In the genomic region with DNA sequence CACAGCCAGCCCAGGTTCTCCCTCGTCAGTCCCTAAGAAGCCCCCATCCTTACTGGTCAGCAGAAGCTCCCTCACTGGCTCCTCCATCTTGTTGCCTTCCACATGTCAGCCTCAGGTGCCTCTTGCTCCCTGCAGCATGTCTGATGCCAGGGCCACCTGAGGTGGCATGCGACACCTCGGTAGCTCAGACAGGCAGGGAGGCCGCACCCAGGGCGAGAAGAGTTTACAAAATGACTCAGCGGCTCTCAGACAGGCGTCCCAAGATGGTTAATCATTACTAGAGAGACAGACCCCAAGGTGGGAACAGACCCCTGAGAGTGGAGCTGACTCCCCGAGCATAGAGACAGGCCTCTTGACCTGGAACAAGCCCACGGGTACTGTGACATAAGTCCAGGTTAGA, we compare ENCODE assay signal across 13 mouse cellular contexts. TPM values are rescaled to one million over a fixed set of nuclear protein-coding genes. Genes with fewer than 3 reads are reported as not detected.
DNase-seq lines count a peak whose midpoint lies in the region; ATAC-seq and TF ChIP-seq lines count a peak whose summit lies in the region.
"Had no signal": no experiment of that assay in that cellular context is flagged by ENCODE, and none has a peak within 500 bp of the region (broad histone marks: within the 10 kb centered on the region; RNA-seq: fewer than 3 reads in every experiment).

A gene (minus strand): TSS at position 142 of the 400 bp plus-strand sequence.

- no peaks in the 10 kb centered on the region for H3K36me3 ChIP-seq in intestine, embryonic 14.5 days (ENCODE audit: control insufficient read depth, insufficient read depth, low read length)
- H3K36me3 ChIP-seq in intestine, postnatal 0 days (ENCODE audit: control insufficient read depth, insufficient read depth) = no peaks in the 10 kb centered on the region

- H3K9me3 ChIP-seq in intestine, embryonic 14.5 days (ENCODE audit: control insufficient read depth, low read length) = no peaks in the 10 kb centered on the region
- H3K9me3 ChIP-seq in intestine, postnatal 0 days (ENCODE audit: control insufficient read depth) = no peaks in the 10 kb centered on the region
- H3K9me3 ChIP-seq: megakaryocyte, embryonic 14.5 days had no signal

- H3K4me1 ChIP-seq in intestine, embryonic 14.5 days (replicated peaks; ENCODE audit: control insufficient read depth, insufficient read depth, low read length) = peaks cover 38% of the 10 kb centered on the region
- H3K4me1 ChIP-seq in intestine, postnatal 0 days (replicated peaks; ENCODE audit: control insufficient read depth, insufficient read depth, low read length) = peaks cover 5% of the 10 kb centered on the region
- H3K4me1 ChIP-seq: megakaryocyte, embryonic 14.5 days had no signal

- H3K4me2 ChIP-seq in intestine, embryonic 14.5 days (ENCODE audit: low read length) = no peak within 1 kb of the TSS
- no peak within 1 kb of the TSS for H3K4me2 ChIP-seq in intestine, postnatal 0 days (replicated peaks; ENCODE audit: low read depth)

- no peak for TF ChIP-seq CTCF in intestine, postnatal 0 days (IDR thresholded peaks at IDR 0.05; ENCODE audit: low read depth)

- no peak for ATAC-seq in intestine, embryonic 14.5 days (replicated peaks; ENCODE audit: low FRiP score, low TSS enrichment, low read depth)
- ATAC-seq in intestine, postnatal 0 days = no peak

- DNase-seq in intestine, embryonic 14.5 days (ENCODE audit: low spot score) = no peak
- no peak for DNase-seq in adrenal gland, postnatal 25 days
- DNase-seq in heart, adult 8-10 months (ENCODE audit: low spot score) = no peak
- peak; percentile 58 for DNase-seq in lung, postnatal 36 days
- no peak for DNase-seq in cerebellum, postnatal 14 days
- DNase-seq in spleen, postnatal 14 days (ENCODE audit: low spot score in 2 of 2) = no peak
- DNase-seq in gastrocnemius, postnatal 25 days = no peak
- DNase-seq: gastrocnemius, adult 2 months had no signal

- H3K9ac ChIP-seq in intestine, embryonic 14.5 days (ENCODE audit: low read length) = no peak within 1 kb of the TSS
- H3K9ac ChIP-seq in intestine, postnatal 0 days (ENCODE audit: low read depth, low read length) = no peak within 1 kb of the TSS

- peak within 1 kb of the TSS; percentile 89 for H3K27ac ChIP-seq in intestine, embryonic 14.5 days (ENCODE audit: low read depth)
- H3K27ac ChIP-seq in intestine, postnatal 0 days (ENCODE audit: low read depth, low read length) = no peak within 1 kb of the TSS
- H3K27ac ChIP-seq: gastrocnemius, adult 2 months; left cerebral cortex, adult 2 months had no signal

- WGBS in intestine, embryonic 14.5 days = 53% methylated on average over 9 of the region's 9 CpGs
- WGBS in intestine, postnatal 0 days = 48% methylated on average over 9 of the region's 9 CpGs

- no peaks in the 10 kb centered on the region for H3K27me3 ChIP-seq in intestine, embryonic 14.5 days (replicated peaks; ENCODE audit: control insufficient read depth, insufficient read depth, low read length)
- H3K27me3 ChIP-seq in intestine, postnatal 0 days (replicated peaks; ENCODE audit: control insufficient read depth, insufficient read depth, low read length) = no peaks in the 10 kb centered on the region

- H3K4me3 ChIP-seq in intestine, embryonic 14.5 days (ENCODE audit: low read depth, low read length) = no peak within 1 kb of the TSS
- H3K4me3 ChIP-seq in intestine, postnatal 0 days (ENCODE audit: low read depth, low read length) = no peak within 1 kb of the TSS
- H3K4me3 ChIP-seq: gastrocnemius, adult 2 months; left cerebral cortex, adult 2 months; megakaryocyte, embryonic 14.5 days had no signal

RNA-seq across cellular contexts. Expression of the gene that starts here (rescaled TPM):
- 39.1 and 43.3 TPM in 2 replicates for polyA plus RNA-seq in intestine, embryonic 14.5 days (2014; fragmentation: Nextera tagmentation; extraction: Ambion mirVana)
- polyA plus RNA-seq in intestine, postnatal 0 days (2015; fragmentation: Nextera tagmentation; extraction: Ambion mirVana) = 9.0 and 9.3 TPM in 2 replicates
- total RNA-seq in adrenal gland, postnatal 25 days (2021) = 18.6 and 25.4 TPM in 2 replicates
- 10 to 100 TPM in 3 of 4 experiments, 1 to 10 TPM in 1; 7.5 to 12.1 (median 11.7) TPM for total RNA-seq in heart, adult 8-10 months (2022)
- 1 to 10 TPM; 2.1 to 3.5 TPM for total RNA-seq in gastrocnemius, postnatal 25 days (2021)
- total RNA-seq: CH12.LX; common myeloid progenitor, adult 5-6 weeks had no signal
